In genomic region chr2:166107911-166108310, GRCm38 (mm10) we compare ENCODE assay signal across 6 mouse cellular contexts.
"Had no signal": no experiment of that assay in that cellular context is flagged by ENCODE, and none has a peak within 500 bp of the region (broad histone marks: within the 10 kb centered on the region; RNA-seq: fewer than 3 reads in every experiment).

No protein-coding gene starts in this region.

- H3K27me3 ChIP-seq: kidney, embryonic 15.5 days; limb, embryonic 13.5 days; neural tube, embryonic 12.5 days had no signal

- H3K9me3 ChIP-seq: kidney, embryonic 15.5 days; limb, embryonic 13.5 days; neural tube, embryonic 12.5 days had no signal

- H3K4me2 ChIP-seq: kidney, embryonic 15.5 days; limb, embryonic 13.5 days; neural tube, embryonic 12.5 days had no signal

- H3K27ac ChIP-seq: limb, embryonic 13.5 days; liver, embryonic 14.5 days; neural tube, embryonic 12.5 days; stomach, postnatal 0 days had no signal

- ATAC-seq: intestine, embryonic 16.5 days had no signal

- H3K9ac ChIP-seq: kidney, embryonic 15.5 days; liver, embryonic 14.5 days; neural tube, embryonic 12.5 days had no signal

- H3K4me3 ChIP-seq: kidney, embryonic 15.5 days; limb, embryonic 13.5 days; neural tube, embryonic 12.5 days had no signal
